10 mouse cellular contexts compared by ENCODE assay signal in genomic region chr9:122188724-122189123, GRCm38 (mm10).
A peak's percentile ranks its signal among the peaks of the same experiment; 100 is the strongest.
DNase-seq lines count a peak whose midpoint lies in the region; ATAC-seq and TF ChIP-seq lines count a peak whose summit lies in the region.
"Had no signal": no experiment of that assay in that cellular context is flagged by ENCODE, and none has a peak within 500 bp of the region (broad histone marks: within the 10 kb centered on the region; RNA-seq: fewer than 3 reads in every experiment).

No protein-coding gene starts in this region.

- peak; percentile 42 for TF ChIP-seq CTCF in forebrain, postnatal 0 days (IDR thresholded peaks at IDR 0.05; ENCODE audit: low read depth)

- 52% methylated on average over 1 of the region's 1 CpGs for WGBS in forebrain, postnatal 0 days
- 64% methylated on average over 1 of the region's 1 CpGs for WGBS in forebrain, embryonic 16.5 days
- WGBS in forebrain, embryonic 14.5 days, result 69% methylated on average over 1 of the region's 1 CpGs

- no peak overlapping the region for H3K4me3 ChIP-seq in forebrain, postnatal 0 days (ENCODE audit: low read depth, low read length)
- no peak overlapping the region for H3K4me3 ChIP-seq in forebrain, embryonic 16.5 days (replicated peaks; ENCODE audit: low read length)
- H3K4me3 ChIP-seq in forebrain, embryonic 14.5 days (ENCODE audit: low read depth, low read length), result no peak overlapping the region
- H3K4me3 ChIP-seq: forebrain, embryonic 13.5 days; megakaryocyte, embryonic 14.5 days had no signal

- no peak overlapping the region for H3K27ac ChIP-seq in forebrain, postnatal 0 days (ENCODE audit: low read depth, low read length)
- no peak overlapping the region for H3K27ac ChIP-seq in forebrain, embryonic 16.5 days (ENCODE audit: low read length)
- H3K27ac ChIP-seq in forebrain, embryonic 14.5 days (ENCODE audit: low read depth, low read length), result no peak overlapping the region
- H3K27ac ChIP-seq: forebrain, embryonic 13.5 days had no signal

- H3K9me3 ChIP-seq in forebrain, postnatal 0 days (ENCODE audit: low read length), result no peaks in the 10 kb centered on the region
- H3K9me3 ChIP-seq in forebrain, embryonic 16.5 days (ENCODE audit: control insufficient read depth, low read length), result no peaks in the 10 kb centered on the region
- no peaks in the 10 kb centered on the region for H3K9me3 ChIP-seq in forebrain, embryonic 14.5 days (replicated peaks; ENCODE audit: control insufficient read depth, low read length)
- H3K9me3 ChIP-seq: forebrain, embryonic 13.5 days; megakaryocyte, embryonic 14.5 days had no signal

- H3K27me3 ChIP-seq in forebrain, postnatal 0 days (ENCODE audit: insufficient read depth, low read length), result no peaks in the 10 kb centered on the region
- no peaks in the 10 kb centered on the region for H3K27me3 ChIP-seq in forebrain, embryonic 16.5 days (replicated peaks; ENCODE audit: control insufficient read depth, insufficient read depth, low read length)
- no peaks in the 10 kb centered on the region for H3K27me3 ChIP-seq in forebrain, embryonic 14.5 days (replicated peaks; ENCODE audit: control insufficient read depth, insufficient read depth, low read length)
- H3K27me3 ChIP-seq: forebrain, embryonic 13.5 days had no signal

- ATAC-seq in forebrain, postnatal 0 days, result 0 out of 2 replicates have a peak, but pooled peaks have one; percentile 26
- no peak for ATAC-seq in forebrain, embryonic 16.5 days
- ATAC-seq in hematopoietic stem cell, adult 5-6 weeks (replicated peaks in 1 of 2; ENCODE audit: insufficient read depth in 1 of 2, low FRiP score in 2 of 2, low TSS enrichment in 1 of 2, low read depth in 1 of 2, poor library complexity in 2 of 2, severe bottlenecking in 2 of 2), result peak; percentile 90
- no peak for ATAC-seq in forebrain, embryonic 14.5 days
- ATAC-seq: forebrain, embryonic 13.5 days had no signal

- H3K36me3 ChIP-seq in forebrain, postnatal 0 days (ENCODE audit: insufficient read depth), result no peaks in the 10 kb centered on the region
- H3K36me3 ChIP-seq in forebrain, embryonic 16.5 days (ENCODE audit: control insufficient read depth, insufficient read depth), result no peaks in the 10 kb centered on the region
- H3K36me3 ChIP-seq in forebrain, embryonic 14.5 days (ENCODE audit: control insufficient read depth, insufficient read depth, low read length), result no peaks in the 10 kb centered on the region

- no peak overlapping the region for H3K9ac ChIP-seq in forebrain, postnatal 0 days
- no peak overlapping the region for H3K9ac ChIP-seq in forebrain, embryonic 16.5 days (replicated peaks; ENCODE audit: low read depth, low read length)
- H3K9ac ChIP-seq in forebrain, embryonic 14.5 days (ENCODE audit: low read length), result no peak overlapping the region
- H3K9ac ChIP-seq: forebrain, embryonic 13.5 days had no signal

- DNase-seq in forebrain, postnatal 0 days, result no peak
- DNase-seq in B cell, adult 2 months, result peak; percentile 52 to 62
- peak; percentile 86 for DNase-seq in naive thymus-derived CD4-positive, alpha-beta T cell, adult 2 months (ENCODE audit: low read depth)
- DNase-seq in cerebellum, adult 9-11 months, result no peak
- DNase-seq in frontal cortex, adult 2 months (ENCODE audit: extremely low spot score in 1 of 2, low spot score in 1 of 2), result no peak
- DNase-seq in forebrain, embryonic 14.5 days (ENCODE audit: low spot score), result no peak

- peaks cover 6% of the 10 kb centered on the region; the same call in 1 of the 2 replicates for H3K4me1 ChIP-seq in forebrain, postnatal 0 days (ENCODE audit: insufficient read depth)
- H3K4me1 ChIP-seq in forebrain, embryonic 16.5 days (replicated peaks; ENCODE audit: control insufficient read depth, insufficient read depth, low read length), result peaks cover 7% of the 10 kb centered on the region
- H3K4me1 ChIP-seq in forebrain, embryonic 14.5 days (ENCODE audit: control insufficient read depth, insufficient read depth, low read length), result no peaks in the 10 kb centered on the region

- H3K4me2 ChIP-seq in forebrain, postnatal 0 days (ENCODE audit: low read depth), result no peak overlapping the region
- no peak overlapping the region for H3K4me2 ChIP-seq in forebrain, embryonic 16.5 days (ENCODE audit: low read length)
- H3K4me2 ChIP-seq in forebrain, embryonic 14.5 days (ENCODE audit: low read length), result no peak overlapping the region
- H3K4me2 ChIP-seq: forebrain, embryonic 13.5 days had no signal

Comparison
In these comparisons a context has a peak if more than half of its experiments do, and no peak if none do; other contexts are left out.
1. ATAC-seq: peak in forebrain, postnatal 0 days (single experiment) and hematopoietic stem cell, adult 5-6 weeks (2 of 2); none in forebrain, embryonic 16.5 days (single experiment) and forebrain, embryonic 14.5 days (single experiment).
2. DNase-seq: peak in B cell, adult 2 months (2 of 2) and naive thymus-derived CD4-positive, alpha-beta T cell, adult 2 months (single experiment); none in forebrain, postnatal 0 days (single experiment), cerebellum, adult 9-11 months (single experiment), frontal cortex, adult 2 months (0 of 2) and forebrain, embryonic 14.5 days (single experiment).